In the genomic region with DNA sequence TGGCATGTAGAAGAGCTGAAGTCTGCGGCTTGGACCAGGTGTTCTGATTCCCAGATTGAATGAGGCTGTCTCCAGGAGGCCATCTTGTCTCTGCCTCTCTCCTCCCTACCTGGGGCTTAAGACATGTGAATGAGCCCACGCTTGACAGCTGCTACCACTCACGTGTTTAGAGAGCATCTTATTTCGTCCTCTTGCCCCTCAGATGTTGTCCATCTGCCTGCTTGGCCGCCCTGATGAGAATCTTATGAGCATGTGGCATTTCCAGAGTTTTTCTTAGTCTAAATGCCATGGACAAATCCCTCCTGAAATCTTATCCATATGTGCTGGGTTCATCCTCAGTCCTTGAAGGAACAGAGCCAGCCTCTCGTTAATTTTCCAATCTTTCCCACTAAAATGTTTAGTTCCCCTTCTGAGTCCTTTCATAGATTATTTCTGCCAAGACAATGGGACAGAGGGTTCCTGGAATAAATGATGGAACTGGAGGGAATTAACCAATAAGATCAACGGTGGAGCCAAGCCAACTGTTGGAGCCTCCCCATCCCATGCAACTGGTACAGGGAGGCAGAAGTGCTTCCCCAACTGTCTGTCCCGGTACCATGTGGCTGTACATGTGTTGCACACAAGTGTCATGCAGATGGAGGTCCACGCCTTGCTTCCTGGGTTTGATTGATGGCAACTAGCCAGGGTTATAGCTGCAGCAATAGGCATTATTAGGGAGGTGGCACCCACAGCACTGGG, we compare ENCODE assay signal across 10 mouse cellular contexts.
DNase-seq lines count a peak whose midpoint lies in the region; ATAC-seq and TF ChIP-seq lines count a peak whose summit lies in the region.
"Had no signal": no experiment of that assay in that cellular context is flagged by ENCODE, and none has a peak within 500 bp of the region (broad histone marks: within the 10 kb centered on the region; RNA-seq: fewer than 3 reads in every experiment).

No protein-coding gene starts in this region.

- H3K36me3 ChIP-seq in heart, postnatal 0 days (replicated peaks; ENCODE audit: control insufficient read depth, insufficient read depth, low read length): no peaks in the 10 kb centered on the region
- H3K36me3 ChIP-seq in heart, embryonic 11.5 days (ENCODE audit: control insufficient read depth, insufficient read depth, low read length): no peaks in the 10 kb centered on the region
- H3K36me3 ChIP-seq in midbrain, postnatal 0 days (ENCODE audit: insufficient read depth, low read length): no peaks in the 10 kb centered on the region
- H3K36me3 ChIP-seq in midbrain, embryonic 11.5 days (ENCODE audit: control insufficient read depth, insufficient read depth, low read length): no peaks in the 10 kb centered on the region
- no peaks in the 10 kb centered on the region for H3K36me3 ChIP-seq in liver, embryonic 12.5 days

- WGBS in heart, postnatal 0 days: 84% methylated on average over 9 of the region's 9 CpGs
- WGBS in heart, embryonic 11.5 days (ENCODE audit: insufficient replicate concordance): 80% methylated on average over 9 of the region's 9 CpGs
- WGBS in midbrain, postnatal 0 days: 78% methylated on average over 9 of the region's 9 CpGs
- WGBS in midbrain, embryonic 11.5 days: 80% methylated on average over 9 of the region's 9 CpGs
- WGBS in liver, embryonic 12.5 days (ENCODE audit: insufficient replicate concordance): 64% methylated on average over 9 of the region's 9 CpGs

- no peak for TF ChIP-seq EP300 in heart, postnatal 0 days (IDR thresholded peaks at IDR 0.05; ENCODE audit: low read depth)

- H3K4me2 ChIP-seq in heart, postnatal 0 days (ENCODE audit: low read depth, low read length): no peak overlapping the region
- no peak overlapping the region for H3K4me2 ChIP-seq in heart, embryonic 11.5 days
- H3K4me2 ChIP-seq in midbrain, postnatal 0 days (ENCODE audit: low read depth, low read length, poor library complexity, severe bottlenecking): no peak overlapping the region
- no peak overlapping the region for H3K4me2 ChIP-seq in midbrain, embryonic 11.5 days
- no peak overlapping the region for H3K4me2 ChIP-seq in liver, embryonic 12.5 days

- no peaks in the 10 kb centered on the region for H3K27me3 ChIP-seq in heart, postnatal 0 days (ENCODE audit: control insufficient read depth, insufficient read depth, low read length)
- no peaks in the 10 kb centered on the region for H3K27me3 ChIP-seq in heart, embryonic 11.5 days (ENCODE audit: control insufficient read depth, insufficient read depth, low read length)
- H3K27me3 ChIP-seq in midbrain, postnatal 0 days (ENCODE audit: insufficient read depth, low read length): no peaks in the 10 kb centered on the region
- no peaks in the 10 kb centered on the region for H3K27me3 ChIP-seq in midbrain, embryonic 11.5 days (ENCODE audit: control insufficient read depth, insufficient read depth, low read length)
- no peaks in the 10 kb centered on the region; the same call in 1 of the 2 replicates for H3K27me3 ChIP-seq in liver, embryonic 12.5 days (replicated peaks)

- 0 out of 2 replicates have a peak, but pooled peaks cover 7% of the 10 kb centered on the region for H3K4me1 ChIP-seq in heart, postnatal 0 days (ENCODE audit: control insufficient read depth, insufficient read depth)
- peaks cover 5% of the 10 kb centered on the region for H3K4me1 ChIP-seq in heart, embryonic 11.5 days (ENCODE audit: control insufficient read depth, insufficient read depth, low read length)
- H3K4me1 ChIP-seq in midbrain, postnatal 0 days (ENCODE audit: insufficient read depth, low read length): peaks cover 4% of the 10 kb centered on the region; the same call in 1 of the 2 replicates
- peaks cover 6% of the 10 kb centered on the region for H3K4me1 ChIP-seq in midbrain, embryonic 11.5 days (ENCODE audit: control insufficient read depth, insufficient read depth, low read length)
- peaks cover 13% of the 10 kb centered on the region for H3K4me1 ChIP-seq in liver, embryonic 12.5 days

- H3K27ac ChIP-seq in heart, postnatal 0 days (ENCODE audit: low read depth): peak overlapping the region; percentile 36
- H3K27ac ChIP-seq in heart, embryonic 11.5 days (ENCODE audit: low read depth, low read length): no peak overlapping the region
- H3K27ac ChIP-seq in midbrain, postnatal 0 days (ENCODE audit: low read depth, low read length): 0 out of 2 replicates have a peak overlapping the region, but pooled peaks have one; percentile 21
- no peak overlapping the region for H3K27ac ChIP-seq in midbrain, embryonic 11.5 days (ENCODE audit: low read depth, low read length)
- H3K27ac ChIP-seq in liver, embryonic 12.5 days: no peak overlapping the region

- no peak for TF ChIP-seq CTCF in heart, postnatal 0 days (IDR thresholded peaks at IDR 0.05; ENCODE audit: low read depth)
- TF ChIP-seq CTCF in midbrain, postnatal 0 days (IDR thresholded peaks at IDR 0.05): no peak

- H3K9me3 ChIP-seq in heart, postnatal 0 days (replicated peaks; ENCODE audit: control insufficient read depth, low read length): no peaks in the 10 kb centered on the region
- no peaks in the 10 kb centered on the region for H3K9me3 ChIP-seq in heart, embryonic 11.5 days (replicated peaks; ENCODE audit: control insufficient read depth, low read length)
- H3K9me3 ChIP-seq in midbrain, postnatal 0 days (ENCODE audit: low read length): no peaks in the 10 kb centered on the region
- no peaks in the 10 kb centered on the region for H3K9me3 ChIP-seq in midbrain, embryonic 11.5 days (ENCODE audit: control insufficient read depth, low read length)
- H3K9me3 ChIP-seq in liver, embryonic 12.5 days (replicated peaks): no peaks in the 10 kb centered on the region

- no peak overlapping the region for H3K9ac ChIP-seq in heart, postnatal 0 days (replicated peaks; ENCODE audit: low read depth, low read length)
- H3K9ac ChIP-seq in heart, embryonic 11.5 days (ENCODE audit: low read depth, low read length): no peak overlapping the region
- H3K9ac ChIP-seq in midbrain, postnatal 0 days (replicated peaks; ENCODE audit: low read length, poor library complexity, severe bottlenecking): no peak overlapping the region
- no peak overlapping the region for H3K9ac ChIP-seq in midbrain, embryonic 11.5 days (ENCODE audit: low read length)
- no peak overlapping the region for H3K9ac ChIP-seq in liver, embryonic 12.5 days

- DNase-seq in heart, postnatal 0 days (ENCODE audit: low spot score): no peak
- DNase-seq in midbrain, postnatal 0 days (ENCODE audit: low spot score): no peak
- no peak for DNase-seq in midbrain, embryonic 11.5 days (ENCODE audit: low spot score, missing footprints)
- peak; percentile 52 for DNase-seq in skeletal muscle tissue, adult 2 months (ENCODE audit: low read depth, low spot score)
- DNase-seq in B cell, adult 2 months: no peak
- DNase-seq: adrenal gland, postnatal 36 days; cerebellum, adult 2 months had no signal

- H3K4me3 ChIP-seq in heart, postnatal 0 days (ENCODE audit: low read depth, low read length): no peak overlapping the region
- no peak overlapping the region for H3K4me3 ChIP-seq in heart, embryonic 11.5 days (ENCODE audit: low read depth, low read length)
- no peak overlapping the region for H3K4me3 ChIP-seq in midbrain, postnatal 0 days (ENCODE audit: low read depth, low read length)
- H3K4me3 ChIP-seq in midbrain, embryonic 11.5 days (ENCODE audit: low read depth, low read length): no peak overlapping the region
- no peak overlapping the region for H3K4me3 ChIP-seq in liver, embryonic 12.5 days

- ATAC-seq in heart, postnatal 0 days (ENCODE audit: insufficient read depth, low read depth): no peak
- no peak for ATAC-seq in heart, embryonic 11.5 days (replicated peaks; ENCODE audit: insufficient number of reproducible peaks, low FRiP score, low TSS enrichment)
- ATAC-seq in midbrain, postnatal 0 days (ENCODE audit: low FRiP score): no peak
- ATAC-seq in midbrain, embryonic 11.5 days (ENCODE audit: low FRiP score): no peak
- 0 out of 2 replicates have a peak, but pooled peaks have one; percentile 11 for ATAC-seq in granulocyte monocyte progenitor cell, adult 5-6 weeks (replicated peaks; ENCODE audit: poor library complexity, severe bottlenecking)
- no peak for ATAC-seq in liver, embryonic 12.5 days

Comparison
In these comparisons a context has a peak if more than half of its experiments do, and no peak if none do; other contexts are left out.
1. H3K27ac ChIP-seq: peak in heart, postnatal 0 days (single experiment) and midbrain, postnatal 0 days (single experiment); none in heart, embryonic 11.5 days (single experiment), midbrain, embryonic 11.5 days (single experiment) and liver, embryonic 12.5 days (single experiment).